Mouse (Mus musculus) megakaryocyte progenitor cell, adult 5-6 weeks (primary cell): ENCODE measurements around the gene Susd1. TPM values are rescaled to one million over a fixed set of nuclear protein-coding genes. Genes with fewer than 3 reads are reported as not detected.

Source experiments
- total RNA-seq, 2 experiments: library from RNA; stranded (forward) in 1 of 2; stranded (reverse) in 1 of 2; fragments of 157-497, 149-512 nt in 1 of 2; fragments of 200-1000 nt in 1 of 2; gene quantifications; 2 replicates each; pipeline versions ENCODE4 v1.2.3 to v1.2.4; 2015 to 2017

Susd1 gene
- total RNA-seq, 2 experiments from 2014 or later = 54.3 to 92.2 TPM

Other genes starting within 250 kb of the Susd1 start
- gene Ugcg, start 249.4 kb downstream of the Susd1 start, total RNA-seq (2015) = 65.5 and 90.4 TPM in 2 replicates
- gene Ugcg, start 249.4 kb downstream of the Susd1 start, total RNA-seq (2017) = 37.4 and 62.2 TPM in 2 replicates
- 275 and 331 TPM in 2 replicates for gene Ptbp3, start 110.7 kb upstream of the Susd1 start, total RNA-seq (2015)
- 231 and 237 TPM in 2 replicates for gene Ptbp3, start 110.7 kb upstream of the Susd1 start, total RNA-seq (2017)
- gene Hsdl2, start 142.9 kb upstream of the Susd1 start, total RNA-seq (2015) = 53.7 and 59.9 TPM in 2 replicates
- 59.6 and 61.6 TPM in 2 replicates for gene Hsdl2, start 142.9 kb upstream of the Susd1 start, total RNA-seq (2017)
- 8.1 and 9.2 TPM in 2 replicates for gene E130308A19Rik, start 187.6 kb upstream of the Susd1 start, total RNA-seq (2015)
- gene E130308A19Rik, start 187.6 kb upstream of the Susd1 start, total RNA-seq (2017) = 4.2 and 6.8 TPM in 2 replicates